Mouse (Mus musculus) neural tube, embryonic 15.5 days (tissue): ENCODE measurements at regions not wholly inside any gene's neighbourhood (a gene's known extent, or its start where the extent isn't known, plus 50 kb on each side); places are given as distances from the start of the nearest gene placed in this dataset.
A peak's percentile ranks its signal among the peaks of the same experiment; 100 is the strongest.

Experiments used
- ATAC-seq: fragments of 200-750 bp; cut with Nextera tagmentation; 2 replicates; pipeline ENCODE4 v1.8.0; 2017; ENCODE audit warnings: mild to moderate bottlenecking, moderate TSS enrichment, moderate library complexity; ENCODE audit not compliant: low FRiP score
- H3K27ac ChIP-seq: fragments of 300-500 bp; sonication (generic); replicated peaks from 2 replicates; pipeline ENCODE4 v1.5.1; 2015; ENCODE audit warnings: mild to moderate bottlenecking, inconsistent platforms
- H3K27me3 ChIP-seq: fragments of 300-500 bp; sonication (generic); replicated peaks from 2 replicates; pipeline ENCODE4 v1.6.1; 2015; ENCODE audit warnings: inconsistent platforms
- H3K36me3 ChIP-seq: fragments of 300-500 bp; sonication (generic); 2 replicates; pipeline ENCODE4 v1.6.1; 2015; ENCODE audit warnings: inconsistent platforms
- H3K4me1 ChIP-seq: fragments of 300-500 bp; sonication (generic); 2 replicates; pipeline ENCODE4 v1.6.1; 2015; ENCODE audit warnings: inconsistent platforms
- H3K4me2 ChIP-seq: fragments of 300-500 bp; sonication (generic); 2 replicates; pipeline ENCODE4 v1.6.1; 2015; ENCODE audit warnings: inconsistent platforms, mild to moderate bottlenecking, moderate library complexity
- H3K4me3 ChIP-seq: fragments of 300-500 bp; sonication (generic); replicated peaks from 2 replicates; pipeline ENCODE4 v1.5.1; 2015; ENCODE audit warnings: mild to moderate bottlenecking, inconsistent platforms
- H3K9ac ChIP-seq: fragments of 300-500 bp; sonication (generic); replicated peaks from 2 replicates; pipeline ENCODE4 v1.6.1; 2015; ENCODE audit warnings: mild to moderate bottlenecking, inconsistent platforms
- H3K9me3 ChIP-seq: fragments of 300-500 bp; sonication (generic); replicated peaks from 2 replicates; pipeline ENCODE4 v1.6.1; 2016; ENCODE audit warnings: inconsistent platforms
- WGBS: fragments of 180-500 bp; shearing (Covaris S2); methylation state at CpG from one replicate; pipeline ENCODE4 v1.1.7; 2015; ENCODE audit warnings: mixed read lengths; 5-methylcytosine and 5-hydroxymethylcytosine counted together

DNA sequence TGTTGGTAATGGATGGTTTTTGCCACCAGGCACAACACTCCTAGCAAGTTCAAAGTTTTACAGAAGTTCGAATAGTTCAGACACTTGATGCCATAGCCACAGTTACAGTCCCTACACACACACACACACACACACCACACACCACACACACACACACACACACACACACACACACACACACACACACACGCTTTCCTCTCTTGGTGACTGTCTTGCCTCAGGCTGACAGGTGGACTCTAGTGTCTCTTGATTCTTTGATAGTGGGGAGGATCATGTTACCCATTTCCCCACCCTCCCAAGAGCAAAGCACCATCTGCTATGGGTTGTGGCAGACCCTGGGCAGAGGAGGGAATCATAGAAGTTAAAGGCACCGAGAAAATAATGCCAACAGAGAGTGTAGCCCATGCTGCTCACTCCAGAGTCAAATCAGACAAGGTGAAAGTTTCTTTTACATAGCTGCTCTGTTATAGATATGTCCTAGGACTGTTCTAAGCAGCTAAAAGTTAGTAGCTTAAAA, 75.9 kb downstream of the Klhl25 start:
- H3K4me1 ChIP-seq = no peaks in the 10 kb centered on the region
- H3K27ac ChIP-seq = no peak overlapping the region
- no peak overlapping the region for H3K9ac ChIP-seq
- H3K4me3 ChIP-seq = no peak overlapping the region
- no peaks in the 10 kb centered on the region for H3K27me3 ChIP-seq
- H3K4me2 ChIP-seq = no peak overlapping the region
- WGBS = 72% methylated on average over 3 of the region's 3 CpGs
- ATAC-seq = no peak
- H3K9me3 ChIP-seq = no peaks in the 10 kb centered on the region
- no peaks in the 10 kb centered on the region for H3K36me3 ChIP-seq

DNA sequence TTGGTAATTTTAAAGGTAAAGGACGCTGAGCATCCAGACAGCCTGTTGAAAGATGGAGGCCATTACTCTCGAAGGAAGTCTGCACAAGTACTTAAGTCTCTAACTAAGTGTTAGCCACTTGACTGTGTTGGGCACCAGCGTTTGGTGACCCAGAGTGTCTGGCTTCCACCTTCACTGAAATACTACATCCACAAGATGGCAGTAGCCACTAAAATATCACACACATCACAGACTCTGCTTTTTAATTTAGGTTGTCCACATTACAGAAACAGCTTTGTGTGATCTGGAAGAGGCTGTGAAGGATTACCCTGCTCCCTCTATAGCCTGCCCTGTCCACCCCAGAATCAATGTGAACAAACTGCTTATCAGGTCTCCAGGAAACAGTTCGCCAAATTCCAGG, 79.4 kb downstream of the Klhl25 start:
- 0 out of 2 replicates have a peak, but pooled peaks cover 3% of the 10 kb centered on the region for H3K9me3 ChIP-seq
- ATAC-seq = peak; percentile 66; the same call in 1 of the 2 replicates
- H3K27ac ChIP-seq = no peak overlapping the region
- WGBS = 27% methylated on average over 4 of the region's 4 CpGs
- H3K27me3 ChIP-seq = no peaks in the 10 kb centered on the region
- H3K4me3 ChIP-seq = no peak overlapping the region
- no peaks in the 10 kb centered on the region for H3K36me3 ChIP-seq
- H3K4me1 ChIP-seq = no peaks in the 10 kb centered on the region
- no peak overlapping the region for H3K4me2 ChIP-seq
- no peak overlapping the region for H3K9ac ChIP-seq

DNA sequence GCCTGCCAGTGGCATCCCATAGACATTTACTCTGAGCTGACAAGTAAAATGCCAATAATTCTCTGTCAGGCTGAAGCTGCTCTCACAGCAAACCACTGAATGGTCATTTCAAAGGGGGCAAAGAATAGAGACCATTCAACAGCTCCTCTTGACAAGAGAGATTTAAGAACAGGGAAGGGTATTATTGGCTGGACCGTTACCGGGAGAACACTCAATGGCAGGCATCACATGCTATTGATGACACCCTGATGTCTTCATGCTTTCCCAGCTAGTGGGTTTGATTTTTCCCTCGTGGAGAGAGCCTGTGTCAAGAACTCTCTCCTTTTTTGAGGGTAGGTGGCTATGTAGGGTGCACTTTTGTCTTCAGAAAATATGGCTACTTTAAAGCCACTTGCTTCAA, 95.7 kb downstream of the Klhl25 start:
- H3K9me3 ChIP-seq = no peaks in the 10 kb centered on the region

DNA sequence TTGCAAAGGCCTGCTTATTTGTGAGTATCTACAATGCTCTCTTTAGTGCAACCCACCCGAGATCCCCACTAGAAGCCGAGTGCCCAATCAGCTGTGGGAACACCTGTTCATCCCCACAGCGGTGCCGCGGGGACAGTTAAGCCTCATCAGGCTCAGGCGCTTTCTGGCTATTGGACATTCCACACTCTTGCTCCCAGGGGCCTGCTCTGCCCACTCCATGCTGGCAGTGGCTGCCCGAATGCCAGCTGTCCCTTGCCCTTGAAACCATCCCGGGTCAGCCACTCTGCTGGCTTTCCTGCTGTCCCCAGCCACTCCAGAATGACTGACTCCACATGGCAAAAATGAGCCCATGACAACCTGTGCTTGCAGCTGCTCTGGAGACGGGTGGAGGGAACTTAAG, 107.6 kb downstream of the Klhl25 start:
- no peak overlapping the region for H3K4me3 ChIP-seq
- H3K9me3 ChIP-seq = no peaks in the 10 kb centered on the region
- no peak overlapping the region for H3K27ac ChIP-seq
- H3K4me1 ChIP-seq = peaks cover 7% of the 10 kb centered on the region
- H3K9ac ChIP-seq = no peak overlapping the region
- no peak overlapping the region for H3K4me2 ChIP-seq
- no peaks in the 10 kb centered on the region for H3K36me3 ChIP-seq
- H3K27me3 ChIP-seq = no peaks in the 10 kb centered on the region
- ATAC-seq = no peak
- WGBS = 66% methylated on average over 9 of the region's 9 CpGs

More for the DNA sequence above, 95.7 kb downstream of the Klhl25 start:
- no peaks in the 10 kb centered on the region for H3K36me3 ChIP-seq
- peak; percentile 50; the same call in 1 of the 2 replicates for ATAC-seq
- 22% methylated on average over 3 of the region's 3 CpGs for WGBS
- no peak overlapping the region for H3K9ac ChIP-seq
- H3K4me2 ChIP-seq = no peak overlapping the region
- no peak overlapping the region for H3K27ac ChIP-seq
- H3K4me1 ChIP-seq = peaks cover 5% of the 10 kb centered on the region; the same call in 1 of the 2 replicates
- no peaks in the 10 kb centered on the region for H3K27me3 ChIP-seq
- no peak overlapping the region for H3K4me3 ChIP-seq

DNA sequence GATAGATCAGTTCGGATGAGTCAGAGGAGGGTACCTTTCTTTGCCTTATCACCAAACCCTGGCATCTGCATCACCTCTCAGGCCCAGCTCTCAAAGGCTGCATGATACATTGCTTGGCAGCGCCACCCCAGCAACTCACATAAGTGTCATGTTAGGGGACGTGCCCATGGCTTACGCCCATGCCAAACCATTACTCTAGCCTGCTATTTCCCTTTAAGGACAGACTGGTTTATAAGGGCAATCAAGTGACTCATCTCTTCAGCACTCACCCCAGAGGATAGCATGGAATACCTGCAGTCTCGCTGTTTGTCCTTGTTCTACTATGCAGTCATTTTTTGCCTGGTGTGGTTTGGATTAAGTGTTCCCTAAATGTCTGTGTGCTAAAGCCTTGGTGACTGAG, 109.3 kb downstream of the Klhl25 start:
- Histone ChIP-seq H3K4me3 (no peak overlapping the region), H3K9me3 (no peaks in the 10 kb centered on the region), H3K4me1 (peaks cover 7% of the 10 kb centered on the region), H3K27me3 (no peaks in the 10 kb centered on the region), H3K36me3 (no peaks in the 10 kb centered on the region), H3K27ac (no peak overlapping the region), H3K4me2 (no peak overlapping the region), H3K9ac (no peak overlapping the region)
- 88% methylated on average over 5 of the region's 5 CpGs for WGBS
- ATAC-seq = no peak

DNA sequence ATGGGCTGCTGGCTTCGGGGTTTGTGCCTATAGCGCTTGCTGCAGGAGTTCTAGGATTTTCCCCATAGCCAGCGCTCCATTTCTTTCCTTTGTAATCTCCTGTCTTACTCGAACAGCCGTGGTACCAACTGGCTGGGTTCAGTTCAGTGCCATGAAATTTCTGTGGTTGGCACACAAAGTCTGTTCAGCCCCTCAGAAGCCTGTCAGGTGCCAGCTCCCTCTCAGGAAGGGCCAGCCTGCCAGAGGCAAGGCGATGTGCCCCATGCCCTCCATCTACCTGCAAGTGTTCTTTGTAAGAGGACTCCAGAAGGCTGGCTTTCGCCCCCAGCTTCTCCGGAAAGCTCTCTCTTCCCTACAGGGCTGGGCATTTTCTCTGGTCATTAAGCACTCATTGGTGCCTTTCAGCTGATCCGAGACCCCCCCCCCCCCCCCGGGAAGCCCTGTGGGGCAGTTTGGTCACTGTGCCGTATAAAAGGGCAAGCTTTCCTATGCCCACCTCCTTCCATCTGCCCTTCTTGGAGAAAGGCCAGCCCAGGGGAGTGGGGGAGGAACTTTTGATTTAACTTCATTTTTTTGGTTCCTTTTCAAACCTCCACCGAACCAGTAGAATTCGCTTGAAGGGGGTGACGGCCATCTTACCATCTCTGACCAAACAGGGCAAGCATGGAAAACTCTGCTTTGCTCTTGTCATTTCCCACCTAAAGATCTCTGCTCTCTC, 112.0 kb downstream of the Klhl25 start:
- ATAC-seq = no peak
- no peaks in the 10 kb centered on the region for H3K9me3 ChIP-seq
- H3K4me3 ChIP-seq = no peak overlapping the region
- no peak overlapping the region for H3K9ac ChIP-seq
- no peaks in the 10 kb centered on the region for H3K36me3 ChIP-seq
- peaks cover 7% of the 10 kb centered on the region for H3K4me1 ChIP-seq
- 86% methylated on average over 14 of the region's 14 CpGs for WGBS
- no peak overlapping the region for H3K27ac ChIP-seq
- H3K4me2 ChIP-seq = no peak overlapping the region
- no peaks in the 10 kb centered on the region for H3K27me3 ChIP-seq

DNA sequence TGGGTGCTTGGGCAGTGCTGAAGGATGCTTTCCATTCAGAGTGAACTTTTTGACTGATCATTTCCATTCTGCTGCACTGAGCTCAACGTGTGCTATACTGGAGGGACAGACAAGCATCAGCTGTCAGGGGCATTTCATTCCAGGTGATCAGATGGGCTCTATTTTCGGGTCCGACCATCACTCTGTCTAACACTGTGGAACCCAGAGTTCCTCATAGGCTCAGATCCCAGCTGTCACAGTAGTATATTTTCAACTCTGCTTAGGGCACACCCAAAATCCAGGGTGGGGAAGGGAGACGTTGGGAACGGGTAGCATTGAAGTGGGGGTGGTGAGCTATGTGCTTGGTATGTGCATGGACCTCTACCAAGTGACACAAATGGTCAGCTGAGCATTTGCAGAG, 120.1 kb downstream of the Klhl25 start:
- no peak overlapping the region for H3K4me3 ChIP-seq
- no peaks in the 10 kb centered on the region for H3K36me3 ChIP-seq
- H3K27ac ChIP-seq = no peak overlapping the region
- ATAC-seq = no peak
- H3K27me3 ChIP-seq = no peaks in the 10 kb centered on the region
- H3K9ac ChIP-seq = no peak overlapping the region
- H3K9me3 ChIP-seq = no peaks in the 10 kb centered on the region
- WGBS = 91% methylated on average over 5 of the region's 5 CpGs
- no peaks in the 10 kb centered on the region for H3K4me1 ChIP-seq
- H3K4me2 ChIP-seq = no peak overlapping the region

DNA sequence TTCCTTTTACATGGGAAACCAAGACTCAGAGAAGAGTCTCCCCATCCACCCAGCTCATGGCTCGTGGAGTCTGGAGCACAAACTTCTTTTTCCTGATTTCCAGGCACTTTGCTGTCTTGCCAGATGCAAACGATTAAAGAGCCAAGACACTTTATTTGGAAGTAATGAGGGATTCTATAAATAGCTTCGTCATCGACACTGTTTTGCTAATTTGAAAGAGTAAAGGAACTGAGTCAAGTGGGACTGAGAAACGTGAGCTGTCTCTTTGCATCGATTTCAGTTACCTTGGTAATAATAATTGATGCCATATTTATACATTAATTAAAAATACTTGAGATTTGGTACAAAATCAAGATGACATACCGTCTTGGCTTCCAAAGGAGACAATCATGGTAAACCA, 122.8 kb downstream of the Klhl25 start:
- H3K27me3 ChIP-seq = no peaks in the 10 kb centered on the region
- no peak for ATAC-seq
- no peak overlapping the region for H3K9ac ChIP-seq
- 86% methylated on average over 7 of the region's 7 CpGs for WGBS
- no peak overlapping the region for H3K4me3 ChIP-seq
- H3K4me1 ChIP-seq = no peaks in the 10 kb centered on the region
- no peaks in the 10 kb centered on the region for H3K36me3 ChIP-seq
- H3K9me3 ChIP-seq = no peaks in the 10 kb centered on the region
- H3K4me2 ChIP-seq = no peak overlapping the region
- no peak overlapping the region for H3K27ac ChIP-seq

DNA sequence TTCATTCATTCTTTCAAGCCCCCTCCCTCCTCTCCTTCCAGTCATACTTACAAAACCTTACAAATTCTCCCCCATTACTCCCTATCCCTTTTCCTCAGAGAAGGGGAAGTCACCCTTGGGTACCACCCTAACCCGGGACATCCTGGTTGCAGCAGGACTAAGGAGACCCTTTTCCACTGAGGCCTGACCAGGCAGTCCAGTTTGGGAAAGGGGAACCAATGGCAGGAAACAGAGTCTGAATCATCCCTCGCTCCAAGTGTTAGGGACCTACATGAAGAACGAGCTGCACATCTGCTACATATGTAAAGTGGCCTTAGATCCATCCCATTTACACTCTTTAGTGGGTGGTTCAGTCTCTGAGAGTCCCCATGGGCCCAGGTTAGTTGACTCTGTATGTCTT, 123.6 kb downstream of the Klhl25 start:
- Histone ChIP-seq H3K4me3 (no peak overlapping the region), H3K9me3 (no peaks in the 10 kb centered on the region), H3K4me1 (no peaks in the 10 kb centered on the region), H3K36me3 (no peaks in the 10 kb centered on the region), H3K27me3 (no peaks in the 10 kb centered on the region), H3K27ac (no peak overlapping the region), H3K9ac (no peak overlapping the region), H3K4me2 (no peak overlapping the region)
- ATAC-seq = no peak
- 93% methylated on average over 3 of the region's 3 CpGs for WGBS

DNA sequence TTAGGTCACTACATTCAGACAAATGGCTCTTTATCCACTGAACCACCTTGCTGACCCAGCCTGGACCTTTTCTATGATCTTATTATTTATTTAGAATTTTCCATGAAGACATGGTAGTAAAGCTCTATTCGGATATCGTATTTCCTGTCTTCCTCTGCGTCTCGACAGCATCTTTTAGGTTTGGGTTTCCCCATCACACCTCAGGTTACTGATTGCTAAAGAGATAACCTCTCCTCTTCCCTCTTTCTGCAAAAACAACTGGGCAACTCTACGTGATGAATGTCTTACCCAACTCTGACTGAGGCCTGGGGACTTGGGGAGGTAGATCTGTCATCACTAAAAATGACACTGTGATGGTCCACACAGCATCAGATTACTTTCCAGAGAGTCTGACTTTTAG, 133.4 kb downstream of the Klhl25 start:
- 46% methylated on average over 5 of the region's 5 CpGs for WGBS
- Histone ChIP-seq H3K36me3 (no peaks in the 10 kb centered on the region), H3K4me2 (no peak overlapping the region), H3K27ac (no peak overlapping the region), H3K9me3 (no peaks in the 10 kb centered on the region), H3K9ac (no peak overlapping the region), H3K4me1 (peaks cover 11% of the 10 kb centered on the region), H3K27me3 (no peaks in the 10 kb centered on the region), H3K4me3 (no peak overlapping the region)
- no peak for ATAC-seq

DNA sequence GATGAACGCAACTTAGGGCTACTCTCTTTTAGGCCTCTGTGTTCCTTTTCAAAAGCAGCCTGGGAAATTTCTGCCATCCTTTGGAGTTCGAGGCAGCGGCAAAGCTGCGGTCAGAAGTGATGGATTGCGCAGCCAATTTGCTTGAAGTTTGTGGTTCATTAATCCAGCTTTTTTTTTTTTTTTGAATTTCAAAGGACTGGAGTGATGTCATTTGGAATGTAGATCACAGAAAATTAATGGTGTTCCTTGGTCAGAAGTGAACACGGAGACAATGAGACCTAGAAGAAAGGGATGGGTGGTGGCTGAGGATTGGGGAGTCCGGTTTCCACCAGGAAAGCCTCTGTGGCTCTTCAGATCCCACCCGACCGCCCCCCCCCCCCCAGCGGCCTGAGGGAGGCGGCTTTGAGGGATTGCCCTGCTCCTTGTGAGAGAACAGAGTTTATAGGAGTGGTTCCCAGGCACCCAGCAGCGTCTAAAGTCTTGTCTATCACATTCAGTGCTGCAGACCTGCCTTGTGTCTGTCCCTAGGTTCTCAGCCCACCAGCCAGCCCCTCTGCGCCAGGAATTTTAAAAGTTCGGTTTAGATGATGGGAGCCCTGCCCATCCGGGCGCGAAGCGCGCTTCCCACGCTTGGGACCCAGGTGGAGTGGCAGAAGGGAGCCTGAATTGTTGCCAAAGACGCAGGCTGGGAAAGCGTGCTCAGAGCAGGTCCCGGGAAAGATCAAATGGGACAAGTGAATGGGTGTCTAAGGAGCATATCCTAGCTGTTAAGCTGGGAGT, 135.1 kb downstream of the Klhl25 start:
- Histone ChIP-seq H3K4me1 (peaks cover 11% of the 10 kb centered on the region), H3K27me3 (no peaks in the 10 kb centered on the region), H3K4me3 (peak overlapping the region; percentile 21), H3K4me2 (peak overlapping the region; percentile 54), H3K9me3 (no peaks in the 10 kb centered on the region), H3K27ac (no peak overlapping the region), H3K36me3 (no peaks in the 10 kb centered on the region), H3K9ac (no peak overlapping the region)
- WGBS = 4% methylated on average over 23 of the region's 23 CpGs
- ATAC-seq = peak; percentile 76

DNA sequence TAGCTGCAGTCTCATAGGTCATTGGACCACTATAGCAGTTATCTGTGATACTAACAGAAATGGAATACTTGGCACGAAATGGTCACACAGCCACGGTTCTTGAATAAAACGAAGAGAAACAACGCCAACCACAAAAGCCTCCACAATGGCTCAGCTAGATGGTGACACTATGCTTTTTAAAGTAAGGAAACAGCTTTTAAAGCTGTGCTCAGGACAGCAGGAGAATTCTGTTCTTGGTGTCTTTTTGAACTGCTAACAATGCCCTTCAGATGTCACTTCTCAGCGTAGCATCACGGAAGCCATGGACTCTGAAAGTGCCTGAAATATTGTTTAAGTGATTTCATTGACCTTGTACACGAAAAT, 135.7 kb downstream of the Klhl25 start:
- 15% methylated on average over 7 of the region's 7 CpGs for WGBS
- Histone ChIP-seq H3K27ac (no peak overlapping the region), H3K4me1 (peaks cover 11% of the 10 kb centered on the region), H3K9me3 (no peaks in the 10 kb centered on the region), H3K27me3 (no peaks in the 10 kb centered on the region), H3K4me2 (peak overlapping the region; percentile 54), H3K4me3 (peak overlapping the region; percentile 21), H3K9ac (no peak overlapping the region), H3K36me3 (no peaks in the 10 kb centered on the region)
- ATAC-seq = no peak; the same call in 1 of the 2 replicates
